Mouse (Mus musculus) thymus, postnatal 10 days (tissue): Measurements from ENCODE around the gene Gm11042.

Experiments
- DNase-seq, 2 experiments: peaks; one replicate each; pipeline ENCODE4 v3.0.0; 2021; ENCODE audit warnings: low spot score in 2 of 2

Gm11042 gene

DNA sequence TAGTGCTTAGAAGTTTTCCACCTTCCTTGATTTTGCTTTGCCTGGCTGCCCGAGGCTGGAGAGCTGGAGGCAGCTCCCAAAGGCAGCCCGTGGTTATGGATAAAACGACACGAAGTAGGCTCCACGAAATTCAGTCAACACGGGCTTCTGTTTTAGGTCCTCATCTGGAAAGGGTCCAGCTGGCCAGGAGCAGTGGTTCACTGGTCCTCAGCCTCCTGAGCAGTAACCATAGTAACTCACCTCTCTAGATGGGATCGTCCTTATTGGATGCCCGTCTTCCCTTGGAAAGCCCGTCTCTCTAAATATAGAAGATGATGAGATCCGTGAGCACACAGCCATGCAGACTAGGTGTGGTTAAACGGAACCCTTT is 31.5 kb downstream of the Gm11042 start:
- DNase-seq = no peak

GRCm38 (mm10) chr12:74284020-74284684 is 32.0 kb downstream of the Gm11042 start:
- DNase-seq = peak; percentile 18 to 27

GRCm38 (mm10) chr12:74282846-74283245 is 33.3 kb downstream of the Gm11042 start:
- DNase-seq = no peak

GRCm38 (mm10) chr12:74281403-74281802 is 34.8 kb downstream of the Gm11042 start:
- DNase-seq = no peak

GRCm38 (mm10) chr12:74277265-74277664 is 38.9 kb downstream of the Gm11042 start:
- DNase-seq = no peak

DNA sequence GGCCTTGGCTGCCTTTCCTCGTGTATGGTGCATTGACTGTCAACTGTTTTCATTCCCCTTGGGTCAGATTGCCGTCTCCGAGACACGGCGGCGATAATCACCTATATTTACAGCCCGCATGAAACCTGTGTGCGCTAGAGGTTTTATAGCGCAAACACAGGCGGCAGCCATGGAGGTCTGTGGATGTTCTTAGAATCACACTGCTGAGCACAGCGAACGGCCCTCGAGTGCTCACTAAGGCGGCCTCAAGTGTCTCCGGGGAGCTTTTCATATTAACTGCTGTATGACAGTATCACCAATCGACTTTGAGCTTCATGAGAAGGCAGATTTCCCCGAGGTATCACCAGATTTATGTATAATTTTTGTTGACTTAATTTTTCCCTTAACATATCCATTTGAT is 43.6 kb downstream of the Gm11042 start:
- no peak for DNase-seq

GRCm38 (mm10) chr12:74268644-74269285 is 47.4 kb downstream of the Gm11042 start:
- DNase-seq = no peak

DNA sequence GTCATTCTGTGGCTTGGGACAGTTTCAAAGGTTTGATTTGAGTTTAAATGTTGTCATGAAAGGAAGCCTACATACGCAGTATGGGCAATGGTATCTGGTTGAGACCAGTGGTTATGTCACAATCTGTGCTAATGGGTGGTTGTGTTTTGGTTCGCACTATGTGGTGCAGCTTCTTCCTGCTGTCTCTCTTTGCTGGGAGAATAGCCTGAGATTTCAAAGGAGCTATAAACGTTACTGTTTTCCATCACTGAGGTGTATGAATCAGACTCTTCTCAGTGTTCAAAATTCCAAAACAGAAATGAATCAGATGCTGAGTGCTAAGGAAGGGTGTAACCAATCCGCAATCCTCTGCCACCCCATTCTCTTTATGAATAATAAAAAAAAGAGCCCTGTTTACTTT is 49.1 kb downstream of the Gm11042 start:
- DNase-seq = no peak
